Mouse (Mus musculus) midbrain, postnatal 0 days (tissue): Measurements from ENCODE around the gene Rac2. TPM values are rescaled to one million over a fixed set of nuclear protein-coding genes. Genes with fewer than 3 reads are reported as not detected.

ENCODE experiments used
- ATAC-seq: fragments of 200-750 bp; cut with Nextera tagmentation; 2 replicates; pipeline ENCODE4 v1.8.0; 2017; ENCODE audit warnings: moderate number of reproducible peaks, mild to moderate bottlenecking, moderate TSS enrichment, moderate library complexity; ENCODE audit not compliant: low FRiP score
- DNase-seq: peaks from one replicate; pipeline ENCODE4 v3.0.0-alpha.2; 2015; ENCODE audit warnings: low spot score
- H3K27ac ChIP-seq: fragments of 300-500 bp; sonication (generic); 2 replicates; pipeline ENCODE4 v1.5.1; 2014; ENCODE audit warnings: low read depth, mild to moderate bottlenecking, low read length, mixed read lengths
- H3K27me3 ChIP-seq: fragments of 300-500 bp; sonication (generic); 2 replicates; pipeline ENCODE4 v1.6.1; 2014; ENCODE audit warnings: low read length, control low read depth, mixed read lengths; ENCODE audit not compliant: insufficient read depth
- H3K36me3 ChIP-seq: fragments of 300-500 bp; sonication (generic); 2 replicates; pipeline ENCODE4 v1.6.1; 2014; ENCODE audit warnings: low read length, control low read depth, mixed read lengths; ENCODE audit not compliant: insufficient read depth
- H3K4me1 ChIP-seq: fragments of 300-500 bp; sonication (generic); 2 replicates; pipeline ENCODE4 v1.6.1; 2014; ENCODE audit warnings: mild to moderate bottlenecking, control low read depth, antibody characterized with exemption, low read length, mixed read lengths; ENCODE audit not compliant: insufficient read depth
- H3K4me2 ChIP-seq: fragments of 300-500 bp; sonication (generic); 2 replicates; pipeline ENCODE4 v1.6.1; 2014; ENCODE audit warnings: low read depth, mild to moderate bottlenecking, low read length, mixed read lengths; ENCODE audit not compliant: poor library complexity, severe bottlenecking
- H3K4me3 ChIP-seq: fragments of 300-500 bp; sonication (generic); 2 replicates; pipeline ENCODE4 v1.5.1; 2014; ENCODE audit warnings: low read depth, mild to moderate bottlenecking, low read length, moderate library complexity
- H3K9ac ChIP-seq: fragments of 300-500 bp; sonication (generic); replicated peaks from 2 replicates; pipeline ENCODE4 v1.6.1; 2014; ENCODE audit warnings: mild to moderate bottlenecking, low read length, moderate library complexity, mixed read lengths; ENCODE audit not compliant: poor library complexity, severe bottlenecking
- H3K9me3 ChIP-seq: fragments of 300-500 bp; sonication (generic); 2 replicates; pipeline ENCODE4 v1.6.1; 2016; ENCODE audit warnings: low read length, control low read depth
- CTCF ChIP-seq: IDR thresholded peaks from 2 replicates; pipeline ENCODE4 v1.5.1; 2016; ENCODE audit warnings: antibody characterized with exemption, mild to moderate bottlenecking
- WGBS: fragments of 180-500 bp; shearing (Covaris S2); extraction: QIAGEN DNeasy Blood & Tissue Kit; methylation state at CpG from one replicate; pipeline ENCODE4 v1.1.7; 2014; 5-methylcytosine and 5-hydroxymethylcytosine counted together
- polyA plus RNA-seq: library from polyadenylated mRNA; unstranded; fragments of >200 nt; fragmentation: Nextera tagmentation; extraction: Ambion mirVana; gene quantifications from 2 replicates; pipeline ENCODE4 v1.2.1, GENCODE M21; 2015
- total RNA-seq: library from RNA; depleted of rRNA; stranded (reverse); fragments of >200 nt; gene quantifications from 2 replicates; pipeline ENCODE4 v1.2.3, GENCODE M21; 2014

The Rac2 gene
- total and polyA plus RNA-seq, 2 experiments from 2014 or later, result 1.7 to 4.9 TPM

- ATAC-seq, result no peak
- WGBS, result 79% methylated on average over 3 of the region's 3 CpGs
- no peak overlapping the region for H3K27ac ChIP-seq
These were observed 30.4 kb downstream of the Rac2 start for GRCm38 (mm10) chr15:78542098-78542766.

GRCm38 (mm10) chr15:78541606-78542005, 31.0 kb downstream of the Rac2 start:
- H3K27ac ChIP-seq, result no peak overlapping the region
- no peak overlapping the region for H3K4me3 ChIP-seq
- 66% methylated on average over 3 of the region's 3 CpGs for WGBS
- no peak for ATAC-seq
- no peaks in the 10 kb centered on the region; the same call in 1 of the 2 replicates for H3K27me3 ChIP-seq
- peak; percentile 77 for DNase-seq
- no peak overlapping the region for H3K4me2 ChIP-seq
- no peaks in the 10 kb centered on the region for H3K36me3 ChIP-seq
- TF ChIP-seq CTCF, result no peak
- H3K4me1 ChIP-seq, result no peaks in the 10 kb centered on the region
- H3K9me3 ChIP-seq, result no peaks in the 10 kb centered on the region
- no peak overlapping the region for H3K9ac ChIP-seq

More at GRCm38 (mm10) chr15:78542098-78542766, 30.4 kb downstream of the Rac2 start:
- Histone ChIP-seq H3K4me2 (no peak overlapping the region), H3K9me3 (no peaks in the 10 kb centered on the region), H3K4me3 (no peak overlapping the region), H3K36me3 (no peaks in the 10 kb centered on the region), H3K9ac (no peak overlapping the region), H3K27me3 (no peaks in the 10 kb centered on the region; the same call in 1 of the 2 replicates), H3K4me1 (no peaks in the 10 kb centered on the region)
- no peak for DNase-seq
- TF ChIP-seq CTCF, result no peak

GRCm38 (mm10) chr15:78541036-78541435, 31.5 kb downstream of the Rac2 start:
- H3K9me3 ChIP-seq, result no peaks in the 10 kb centered on the region
- no peak overlapping the region for H3K27ac ChIP-seq
- H3K27me3 ChIP-seq, result no peaks in the 10 kb centered on the region; the same call in 1 of the 2 replicates
- TF ChIP-seq CTCF, result no peak
- DNase-seq (no peak), ATAC-seq (no peak)
- H3K4me1 ChIP-seq, result peaks cover 1% of the 10 kb centered on the region; the same call in 1 of the 2 replicates
- H3K9ac ChIP-seq, result no peak overlapping the region
- H3K36me3 ChIP-seq, result no peaks in the 10 kb centered on the region
- no peak overlapping the region for H3K4me2 ChIP-seq
- H3K4me3 ChIP-seq, result no peak overlapping the region
- WGBS, result 69% methylated on average over 3 of the region's 3 CpGs

- no peak overlapping the region for H3K4me3 ChIP-seq
- H3K9ac ChIP-seq, result no peak overlapping the region
- H3K4me1 ChIP-seq, result peaks cover 8% of the 10 kb centered on the region; the same call in 1 of the 2 replicates
- no peaks in the 10 kb centered on the region; the same call in 1 of the 2 replicates for H3K27me3 ChIP-seq
- H3K27ac ChIP-seq, result no peak overlapping the region
- DNase-seq, result no peak
- no peak overlapping the region for H3K4me2 ChIP-seq
- H3K9me3 ChIP-seq, result no peaks in the 10 kb centered on the region
- TF ChIP-seq CTCF, result no peak
- no peak for ATAC-seq
- H3K36me3 ChIP-seq, result no peaks in the 10 kb centered on the region
- WGBS, result 31% methylated on average over 10 of the region's 10 CpGs
These were observed 36.7 kb downstream of the Rac2 start for GRCm38 (mm10) chr15:78535723-78536421.

GRCm38 (mm10) chr15:78533346-78533835, 39.2 kb downstream of the Rac2 start:
- no peak for TF ChIP-seq CTCF

More at GRCm38 (mm10) chr15:78533346-78533835, 39.2 kb downstream of the Rac2 start:
- H3K27ac ChIP-seq, result no peak overlapping the region
- H3K4me2 ChIP-seq, result no peak overlapping the region
- ATAC-seq, result no peak
- H3K4me3 ChIP-seq, result no peak overlapping the region
- H3K27me3 ChIP-seq, result no peaks in the 10 kb centered on the region
- H3K4me1 ChIP-seq, result peaks cover 15% of the 10 kb centered on the region; the same call in 1 of the 2 replicates
- no peaks in the 10 kb centered on the region for H3K36me3 ChIP-seq
- H3K9ac ChIP-seq, result no peak overlapping the region
- DNase-seq, result peak; percentile 59
- H3K9me3 ChIP-seq, result no peaks in the 10 kb centered on the region
- 80% methylated on average over 10 of the region's 10 CpGs for WGBS
